Mouse (Mus musculus): ENCODE results near the gene Zfp536.

- TF ChIP-seq CTCF (IDR thresholded peaks at IDR 0.05; ENCODE audit: low read depth) = no peak
- TF ChIP-seq EP300 (IDR thresholded peaks at IDR 0.05; ENCODE audit: low read depth) = no peak
These were observed 296.1 kb downstream of the Zfp536 start for GRCm38 (mm10) chr7:37477309-37477708.

Data from heart, postnatal 0 days (tissue).